Mouse (Mus musculus) heart, adult 8-10 months (tissue): ENCODE results near the gene Ace2. TPM values are rescaled to one million over a fixed set of nuclear protein-coding genes. Genes with fewer than 3 reads are reported as not detected.

Experiments
- DNase-seq: peaks from one replicate; pipeline ENCODE4 v3.0.0; 2022; ENCODE audit warnings: low spot score
- total RNA-seq, 4 experiments: library from RNA; stranded (reverse); gene quantifications; 2 replicates each; pipeline ENCODE4 v1.2.4; 2022

The Ace2 gene
- total RNA-seq, 4 experiments from 2014 or later = 0.57 to 1.4 (median 0.89) TPM

GRCm38 (mm10) chrX:164178856-164179255 is 39.7 kb downstream of the Ace2 start:
- no peak for DNase-seq

DNA sequence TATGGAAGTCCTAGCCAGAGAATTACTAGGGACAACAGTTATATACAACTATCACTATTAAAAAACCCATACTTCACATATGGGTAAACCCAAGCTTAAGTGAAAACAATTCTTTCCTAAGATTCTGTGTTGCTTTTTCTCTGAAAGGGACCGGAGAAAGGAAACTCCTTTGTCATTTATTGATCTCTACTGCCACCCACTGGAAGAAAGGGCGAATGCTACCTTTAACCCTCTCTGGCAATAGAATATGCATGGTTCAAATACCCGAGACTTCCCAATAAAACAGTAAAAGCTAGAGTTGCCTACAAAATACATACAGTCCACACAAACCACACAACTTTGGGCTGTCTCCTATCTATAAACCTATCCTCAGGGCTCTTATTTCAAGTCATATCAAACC is 40.6 kb downstream of the Ace2 start:
- peak; percentile 41 for DNase-seq

- peak; percentile 40 for DNase-seq
Observed at GRCm38 (mm10) chrX:164183844-164184243, 44.7 kb downstream of the Ace2 start.

DNA sequence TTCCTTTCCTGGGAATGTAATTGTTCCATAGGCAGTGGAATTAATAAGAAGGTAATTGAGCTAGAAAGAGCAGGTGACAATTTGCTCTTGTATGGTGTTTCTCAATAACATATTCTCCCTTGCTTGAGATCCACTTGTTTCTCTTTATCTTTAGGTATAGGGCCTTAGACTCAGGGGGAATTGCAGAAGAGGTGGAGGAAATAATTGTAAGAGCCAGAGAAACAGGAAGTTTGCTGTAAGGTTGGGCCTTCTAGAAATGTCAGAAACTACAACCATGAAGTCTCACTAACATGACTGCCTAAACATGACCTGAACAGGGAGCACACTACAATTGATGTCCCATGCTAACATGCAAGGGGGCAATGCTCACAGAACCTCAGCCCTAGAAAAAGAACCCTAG is 50.7 kb downstream of the Ace2 start:
- DNase-seq = no peak

GRCm38 (mm10) chrX:164197679-164198078 is 58.5 kb downstream of the Ace2 start:
- DNase-seq = no peak

DNA sequence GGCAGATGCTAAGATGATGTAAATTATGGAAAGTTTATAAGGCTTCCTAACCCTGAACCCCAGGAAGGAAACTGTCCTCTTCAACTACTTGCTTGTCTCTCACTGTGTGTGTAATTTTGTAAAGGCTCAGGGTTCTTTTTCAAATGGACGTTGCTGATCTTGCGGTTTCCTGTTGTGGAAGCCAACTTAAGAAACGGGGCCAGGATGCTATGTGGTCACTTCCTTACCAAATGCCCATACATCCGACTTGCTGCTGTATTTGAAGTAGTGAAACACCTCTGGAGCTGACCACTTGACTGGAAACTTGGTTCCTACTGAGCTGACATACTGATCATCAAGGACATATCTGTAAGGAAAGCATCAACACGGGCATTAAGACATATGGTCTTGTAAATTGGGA is 61.4 kb downstream of the Ace2 start:
- no peak for DNase-seq

- DNase-seq = peak; percentile 1
Observed at GRCm38 (mm10) chrX:164221989-164222388, 82.9 kb downstream of the Ace2 start.

DNA sequence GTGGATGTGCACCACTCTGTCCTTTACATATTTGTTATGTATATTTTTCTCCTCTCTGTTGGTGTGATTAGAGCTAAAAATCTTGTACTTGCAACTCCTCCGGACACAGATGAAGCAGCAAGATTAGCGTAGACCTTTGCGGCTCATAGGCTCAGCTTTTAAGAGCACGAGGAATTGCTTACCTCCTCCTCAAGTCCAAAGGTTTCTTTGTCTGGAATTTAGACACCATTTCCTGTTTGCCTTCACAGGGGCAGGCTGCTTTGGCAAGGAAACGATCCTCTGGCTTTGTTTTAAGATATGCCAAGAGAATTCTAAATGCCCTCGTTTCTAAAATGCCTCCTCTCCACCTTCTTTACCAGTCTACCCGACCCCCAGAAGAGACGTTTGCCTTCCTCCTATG is 94.2 kb downstream of the Ace2 start:
- no peak for DNase-seq

Other genes starting within 250 kb of the Ace2 start
- gene Ap1s2, start 230.3 kb upstream of the Ace2 start, total RNA-seq = 10 to 100 TPM; 18.5 to 36.3 (median 27.2) TPM
- 10 to 100 TPM in 3 of 4 experiments, 1 to 10 TPM in 1; 6.4 to 11.5 (median 11.1) TPM for gene Zrsr2, start 180.7 kb upstream of the Ace2 start, total RNA-seq
- gene Car5b, start 111.3 kb upstream of the Ace2 start, total RNA-seq = 1 to 10 TPM in 1 of 4 experiments, under 1 TPM in 3; 0.44 to 1.5 (median 0.63) TPM
- gene Siah1b, start 62.8 kb upstream of the Ace2 start, total RNA-seq = 1 to 10 TPM; 3.7 to 4.7 (median 4.3) TPM
- gene Cltrn, start 50.5 kb upstream of the Ace2 start, total RNA-seq = not detected
- gene Bmx, start 118.9 kb downstream of the Ace2 start, total RNA-seq = 1 to 10 TPM; 1.9 to 3.0 (median 2.2) TPM
- 10 to 100 TPM in 2 of 4 experiments, 1 to 10 TPM in 2; 7.1 to 10.8 (median 9.7) TPM for gene Pir, start 130.0 kb downstream of the Ace2 start, total RNA-seq
- gene Vegfd, start 234.0 kb downstream of the Ace2 start, total RNA-seq = 1 to 10 TPM; 2.7 to 4.5 (median 3.5) TPM